Mouse (Mus musculus): ENCODE results near the gene Rpl39.
"Not testable (repeated sequence)": the region's sequence is repeated elsewhere in the genome, so short reads cannot be mapped to it uniquely, and the experiment has no call there.

Rpl39 gene

GRCm38 (mm10) chrX:37084927-37085660, at the start of gene Rpl39:
Gene Rpl39 (minus strand): TSS chrX:37085402.
- DNase-seq (ENCODE audit: low read depth): peak; percentile 67

GRCm38 (mm10) chrX:37126671-37127358, 41.6 kb upstream of the Rpl39 start, which contains the start of gene Nkap:
Gene Nkap (plus strand): TSS chrX:37126795.
- peak; percentile 67 for DNase-seq (ENCODE audit: low read depth)

- no peak for DNase-seq (ENCODE audit: low read depth)
These were observed 40.3 kb upstream of the Rpl39 start for GRCm38 (mm10) chrX:37125511-37125910.

GRCm38 (mm10) chrX:37120212-37120611, 35.0 kb upstream of the Rpl39 start:
- no peak for DNase-seq (ENCODE audit: low read depth)

GRCm38 (mm10) chrX:37119585-37119984, 34.4 kb upstream of the Rpl39 start:
- no peak for DNase-seq (ENCODE audit: low read depth)

GRCm38 (mm10) chrX:37117085-37117484, 31.9 kb upstream of the Rpl39 start:
- DNase-seq (ENCODE audit: low read depth): no peak

GRCm38 (mm10) chrX:37110881-37111193, 25.6 kb upstream of the Rpl39 start:
- no peak for DNase-seq (ENCODE audit: low read depth)

- peak; percentile 90 for DNase-seq (ENCODE audit: low read depth)
These were observed 25.1 kb upstream of the Rpl39 start, which contains the start of gene Upf3b for GRCm38 (mm10) chrX:37110193-37110880. Gene Upf3b (minus strand): TSS chrX:37110322.

- DNase-seq (ENCODE audit: low read depth): no peak
These were observed 24.5 kb upstream of the Rpl39 start for GRCm38 (mm10) chrX:37109526-37110192.

- DNase-seq (ENCODE audit: low read depth): no peak
These were observed 18.6 kb upstream of the Rpl39 start for GRCm38 (mm10) chrX:37103826-37104225.

- no peak for DNase-seq (ENCODE audit: low read depth)
These were observed 13.5 kb upstream of the Rpl39 start for GRCm38 (mm10) chrX:37098681-37099080.

- no peak for DNase-seq (ENCODE audit: low read depth)
These were observed 10.0 kb upstream of the Rpl39 start for GRCm38 (mm10) chrX:37095106-37095768.

GRCm38 (mm10) chrX:37091457-37091856, 6.3 kb upstream of the Rpl39 start:
- no peak for DNase-seq (ENCODE audit: low read depth)

- DNase-seq (ENCODE audit: low read depth): no peak
These were observed 3.6 kb upstream of the Rpl39 start for GRCm38 (mm10) chrX:37088778-37089177.

GRCm38 (mm10) chrX:37085665-37086064, 463 bp upstream of the Rpl39 start:
- no peak for DNase-seq (ENCODE audit: low read depth)

- no peak for DNase-seq (ENCODE audit: low read depth)
These were observed 780 bp downstream of the Rpl39 start for GRCm38 (mm10) chrX:37084318-37084926.

GRCm38 (mm10) chrX:37081194-37081593, 4.0 kb downstream of the Rpl39 start:
- DNase-seq (ENCODE audit: low read depth): no peak

GRCm38 (mm10) chrX:37080345-37080744, 4.9 kb downstream of the Rpl39 start:
- not testable (repeated sequence) for DNase-seq (ENCODE audit: low read depth)

GRCm38 (mm10) chrX:37076651-37077050, 8.6 kb downstream of the Rpl39 start:
- no peak for DNase-seq (ENCODE audit: low read depth)

GRCm38 (mm10) chrX:37074262-37074892, 10.8 kb downstream of the Rpl39 start:
- DNase-seq (ENCODE audit: low read depth): no peak

GRCm38 (mm10) chrX:37068766-37069165, 16.4 kb downstream of the Rpl39 start:
- no peak for DNase-seq (ENCODE audit: low read depth)
